Mouse (Mus musculus): ENCODE measurements at regions not wholly inside any gene's neighbourhood (a gene's known extent, or its start where the extent isn't known, plus 50 kb on each side); places are given as distances from the start of the nearest gene placed in this dataset.
"Not testable (repeated sequence)": the region's sequence is repeated elsewhere in the genome, so short reads cannot be mapped to it uniquely, and the experiment has no call there.

- no peak for DNase-seq
These were observed 209.5 kb downstream of the Sorl1 start for GRCm38 (mm10) chr9:41914611-41915010.

GRCm38 (mm10) chr9:41913911-41914310 lies 210.2 kb downstream of the Sorl1 start:
- DNase-seq: no peak

GRCm38 (mm10) chr9:41912482-41912881 lies 211.6 kb downstream of the Sorl1 start:
- DNase-seq: no peak

- DNase-seq: no peak
These were observed 223.5 kb downstream of the Sorl1 start for GRCm38 (mm10) chr9:41900606-41900974.

GRCm38 (mm10) chr9:41899766-41900605 lies 224.1 kb downstream of the Sorl1 start:
- DNase-seq: no peak

GRCm38 (mm10) chr9:41895106-41895505 lies 229.0 kb downstream of the Sorl1 start:
- no peak for DNase-seq

- no peak for DNase-seq
These were observed 231.3 kb downstream of the Sorl1 start for GRCm38 (mm10) chr9:41892841-41893240.

GRCm38 (mm10) chr9:41891206-41891605 lies 232.9 kb downstream of the Sorl1 start:
- no peak for DNase-seq

GRCm38 (mm10) chr9:41890273-41891141 lies 233.6 kb downstream of the Sorl1 start:
- DNase-seq: peak; percentile 26

GRCm38 (mm10) chr9:41889568-41890272 lies 234.4 kb downstream of the Sorl1 start:
- DNase-seq: no peak

GRCm38 (mm10) chr9:41888616-41889150 lies 235.4 kb downstream of the Sorl1 start:
- DNase-seq: no peak

- not testable (repeated sequence) for DNase-seq
These were observed 237.6 kb downstream of the Sorl1 start for GRCm38 (mm10) chr9:41886456-41886855.

GRCm38 (mm10) chr9:41880457-41880856 lies 243.6 kb downstream of the Sorl1 start:
- DNase-seq: no peak

GRCm38 (mm10) chr9:41879080-41879479 lies 245.0 kb downstream of the Sorl1 start:
- no peak for DNase-seq

- no peak for DNase-seq
These were observed 263.0 kb downstream of the Sorl1 start for GRCm38 (mm10) chr9:41861136-41861535.

- DNase-seq: peak; percentile 10
These were observed 263.4 kb downstream of the Sorl1 start for GRCm38 (mm10) chr9:41860681-41861080.

GRCm38 (mm10) chr9:41859780-41860179 lies 264.3 kb downstream of the Sorl1 start:
- no peak for DNase-seq

- DNase-seq: no peak
These were observed 272.0 kb downstream of the Sorl1 start for GRCm38 (mm10) chr9:41852099-41852498.

GRCm38 (mm10) chr9:41849628-41850326 lies 274.3 kb downstream of the Sorl1 start:
- DNase-seq: no peak

- no peak for DNase-seq
These were observed 279.5 kb downstream of the Sorl1 start for GRCm38 (mm10) chr9:41844616-41845015.

GRCm38 (mm10) chr9:41834487-41835404 lies 289.4 kb downstream of the Sorl1 start:
- DNase-seq: no peak
